Mouse (Mus musculus): ENCODE measurements around the gene Cdcp2. TPM values are rescaled to one million over a fixed set of nuclear protein-coding genes. Genes with fewer than 3 reads are reported as not detected.

The Cdcp2 gene
- polyA plus RNA-seq, 1 experiment from 2014 or later = 0.24 TPM

- no peak overlapping the region for H3K9ac ChIP-seq (replicated peaks; ENCODE audit: low read length)
- no peak for ATAC-seq (ENCODE audit: low FRiP score, low TSS enrichment)
- 87% methylated on average over 5 of the region's 5 CpGs for WGBS
- no peak overlapping the region for H3K27ac ChIP-seq (ENCODE audit: low read length)
- H3K4me3 ChIP-seq (ENCODE audit: low read length) = no peak overlapping the region
- peaks cover 38% of the 10 kb centered on the region for H3K36me3 ChIP-seq (ENCODE audit: insufficient read depth, low read length)
- H3K4me2 ChIP-seq (replicated peaks; ENCODE audit: low read depth, low read length) = no peak overlapping the region
- no peaks in the 10 kb centered on the region for H3K9me3 ChIP-seq (ENCODE audit: low read length)
- H3K4me1 ChIP-seq (ENCODE audit: insufficient read depth, low read length) = peaks cover 15% of the 10 kb centered on the region
- no peaks in the 10 kb centered on the region for H3K27me3 ChIP-seq (ENCODE audit: insufficient read depth, low read length)
Observed at GRCm38 (mm10) chr4:107064394-107065098, 32.1 kb upstream of the Cdcp2 start.

GRCm38 (mm10) chr4:107066252-107067124 is 30.2 kb upstream of the Cdcp2 start, which contains the start of the genes Mrpl37 and Cyb5rl:
TSS of gene Mrpl37 (minus strand) at chr4:107066868.
TSS of gene Cyb5rl (plus strand) at chr4:107066988.
- peak within 1 kb of the TSS; percentile 39; the same call in 1 of the 2 replicates for H3K27ac ChIP-seq (ENCODE audit: low read length)
- H3K4me3 ChIP-seq (ENCODE audit: low read length) = peak within 1 kb of the TSS; percentile 86
- no peaks in the 10 kb centered on the region for H3K27me3 ChIP-seq (ENCODE audit: insufficient read depth, low read length)
- H3K36me3 ChIP-seq (ENCODE audit: insufficient read depth, low read length) = peaks cover 20% of the 10 kb centered on the region
- H3K4me2 ChIP-seq (replicated peaks; ENCODE audit: low read depth, low read length) = peak within 1 kb of the TSS; percentile 83
- under 1% methylated on average over 60 of the region's 60 CpGs for WGBS
- ATAC-seq (ENCODE audit: low FRiP score, low TSS enrichment) = peak; percentile 99
- H3K4me1 ChIP-seq (ENCODE audit: insufficient read depth, low read length) = peaks cover 15% of the 10 kb centered on the region
- peak within 1 kb of the TSS; percentile 91 for H3K9ac ChIP-seq (replicated peaks; ENCODE audit: low read length)
- H3K9me3 ChIP-seq (ENCODE audit: low read length) = no peaks in the 10 kb centered on the region

GRCm38 (mm10) chr4:107067151-107067840 is 29.4 kb upstream of the Cdcp2 start:
- H3K27ac ChIP-seq (ENCODE audit: low read length) = peak overlapping the region; percentile 39; the same call in 1 of the 2 replicates
- ATAC-seq (ENCODE audit: low FRiP score, low TSS enrichment) = peak; percentile 60
- no peaks in the 10 kb centered on the region for H3K9me3 ChIP-seq (ENCODE audit: low read length)
- peak overlapping the region; percentile 69 for H3K9ac ChIP-seq (replicated peaks; ENCODE audit: low read length)
- H3K27me3 ChIP-seq (ENCODE audit: insufficient read depth, low read length) = no peaks in the 10 kb centered on the region
- peak overlapping the region; percentile 83 for H3K4me2 ChIP-seq (replicated peaks; ENCODE audit: low read depth, low read length)
- H3K4me3 ChIP-seq (ENCODE audit: low read length) = peak overlapping the region; percentile 86
- WGBS = 5% methylated on average over 33 of the region's 33 CpGs
- H3K4me1 ChIP-seq (ENCODE audit: insufficient read depth, low read length) = peaks cover 15% of the 10 kb centered on the region
- peaks cover 14% of the 10 kb centered on the region for H3K36me3 ChIP-seq (ENCODE audit: insufficient read depth, low read length)

GRCm38 (mm10) chr4:107072343-107072742 is 24.3 kb upstream of the Cdcp2 start:
- Histone ChIP-seq H3K27me3 (ENCODE audit: insufficient read depth, low read length) (no peaks in the 10 kb centered on the region), H3K4me1 (ENCODE audit: insufficient read depth, low read length) (0 out of 2 replicates have a peak, but pooled peaks cover 5% of the 10 kb centered on the region), H3K27ac (ENCODE audit: low read length) (no peak overlapping the region), H3K9ac (replicated peaks; ENCODE audit: low read length) (no peak overlapping the region), H3K4me2 (replicated peaks; ENCODE audit: low read depth, low read length) (no peak overlapping the region), H3K9me3 (ENCODE audit: low read length) (no peaks in the 10 kb centered on the region), H3K36me3 (ENCODE audit: insufficient read depth, low read length) (no peaks in the 10 kb centered on the region), H3K4me3 (ENCODE audit: low read length) (no peak overlapping the region)
- ATAC-seq (ENCODE audit: low FRiP score, low TSS enrichment) = no peak
- 63% methylated on average over 9 of the region's 9 CpGs for WGBS

GRCm38 (mm10) chr4:107075456-107075855 is 21.2 kb upstream of the Cdcp2 start:
- 80% methylated on average over 5 of the region's 5 CpGs for WGBS
- H3K27me3 ChIP-seq (ENCODE audit: insufficient read depth, low read length) = no peaks in the 10 kb centered on the region
- ATAC-seq (ENCODE audit: low FRiP score, low TSS enrichment) = no peak
- H3K27ac ChIP-seq (ENCODE audit: low read length) = no peak overlapping the region
- H3K4me1 ChIP-seq (ENCODE audit: insufficient read depth, low read length) = no peaks in the 10 kb centered on the region
- H3K9ac ChIP-seq (replicated peaks; ENCODE audit: low read length) = no peak overlapping the region
- no peaks in the 10 kb centered on the region for H3K36me3 ChIP-seq (ENCODE audit: insufficient read depth, low read length)
- no peak overlapping the region for H3K4me2 ChIP-seq (replicated peaks; ENCODE audit: low read depth, low read length)
- H3K4me3 ChIP-seq (ENCODE audit: low read length) = no peak overlapping the region
- H3K9me3 ChIP-seq (ENCODE audit: low read length) = no peaks in the 10 kb centered on the region

GRCm38 (mm10) chr4:107078894-107079293 is 17.8 kb upstream of the Cdcp2 start:
- H3K27me3 ChIP-seq (ENCODE audit: insufficient read depth, low read length) = no peaks in the 10 kb centered on the region
- WGBS = 86% methylated on average over 4 of the region's 4 CpGs
- H3K4me1 ChIP-seq (ENCODE audit: insufficient read depth, low read length) = no peaks in the 10 kb centered on the region
- H3K36me3 ChIP-seq (ENCODE audit: insufficient read depth, low read length) = no peaks in the 10 kb centered on the region
- no peak overlapping the region for H3K4me2 ChIP-seq (replicated peaks; ENCODE audit: low read depth, low read length)
- no peak for ATAC-seq (ENCODE audit: low FRiP score, low TSS enrichment)
- no peak overlapping the region for H3K27ac ChIP-seq (ENCODE audit: low read length)
- no peak overlapping the region for H3K9ac ChIP-seq (replicated peaks; ENCODE audit: low read length)
- H3K4me3 ChIP-seq (ENCODE audit: low read length) = no peak overlapping the region
- H3K9me3 ChIP-seq (ENCODE audit: low read length) = no peaks in the 10 kb centered on the region

DNA sequence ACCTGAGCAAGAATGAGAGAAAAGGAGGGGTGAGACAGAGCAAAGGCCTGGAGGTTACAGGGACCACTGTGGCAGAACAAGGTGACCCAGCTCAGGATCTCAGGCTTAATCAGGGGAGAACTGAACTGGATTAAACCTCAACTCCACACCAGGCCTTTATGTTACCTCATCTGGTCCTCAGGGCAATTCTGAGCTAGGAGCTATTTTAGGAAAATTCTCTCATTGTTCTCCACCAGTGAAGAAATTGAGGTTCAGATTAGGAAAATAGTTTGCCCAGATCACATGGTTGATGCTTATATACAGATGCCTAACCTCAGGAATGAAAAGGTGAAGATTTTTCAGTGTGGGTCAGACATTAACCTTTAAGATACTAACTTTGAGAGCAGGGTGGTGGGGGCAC is 17.0 kb upstream of the Cdcp2 start:
- no peaks in the 10 kb centered on the region for H3K36me3 ChIP-seq (ENCODE audit: insufficient read depth, low read length)
- no peak for ATAC-seq (ENCODE audit: low FRiP score, low TSS enrichment)
- no peak overlapping the region for H3K27ac ChIP-seq (ENCODE audit: low read length)
- no peaks in the 10 kb centered on the region for H3K27me3 ChIP-seq (ENCODE audit: insufficient read depth, low read length)
- H3K9ac ChIP-seq (replicated peaks; ENCODE audit: low read length) = peak overlapping the region; percentile 3; the same call in 1 of the 2 replicates
- H3K4me3 ChIP-seq (ENCODE audit: low read length) = no peak overlapping the region
- peaks cover 7% of the 10 kb centered on the region; the same call in 1 of the 2 replicates for H3K4me1 ChIP-seq (ENCODE audit: insufficient read depth, low read length)
- no peaks in the 10 kb centered on the region for H3K9me3 ChIP-seq (ENCODE audit: low read length)
- H3K4me2 ChIP-seq (replicated peaks; ENCODE audit: low read depth, low read length) = no peak overlapping the region

GRCm38 (mm10) chr4:107082185-107082584 is 14.5 kb upstream of the Cdcp2 start:
- H3K4me2 ChIP-seq (replicated peaks; ENCODE audit: low read depth, low read length) = no peak overlapping the region
- H3K27ac ChIP-seq (ENCODE audit: low read length) = peak overlapping the region; percentile 21; the same call in 1 of the 2 replicates
- H3K27me3 ChIP-seq (ENCODE audit: insufficient read depth, low read length) = no peaks in the 10 kb centered on the region
- H3K4me1 ChIP-seq (ENCODE audit: insufficient read depth, low read length) = peaks cover 11% of the 10 kb centered on the region; the same call in 1 of the 2 replicates
- ATAC-seq (ENCODE audit: low FRiP score, low TSS enrichment) = no peak
- H3K9me3 ChIP-seq (ENCODE audit: low read length) = no peaks in the 10 kb centered on the region
- no peaks in the 10 kb centered on the region for H3K36me3 ChIP-seq (ENCODE audit: insufficient read depth, low read length)
- WGBS = 83% methylated on average over 3 of the region's 3 CpGs
- H3K4me3 ChIP-seq (ENCODE audit: low read length) = no peak overlapping the region
- H3K9ac ChIP-seq (replicated peaks; ENCODE audit: low read length) = no peak overlapping the region

GRCm38 (mm10) chr4:107083126-107083525 is 13.6 kb upstream of the Cdcp2 start:
- no peaks in the 10 kb centered on the region for H3K9me3 ChIP-seq (ENCODE audit: low read length)
- no peak for ATAC-seq (ENCODE audit: low FRiP score, low TSS enrichment)
- H3K27ac ChIP-seq (ENCODE audit: low read length) = no peak overlapping the region
- H3K36me3 ChIP-seq (ENCODE audit: insufficient read depth, low read length) = no peaks in the 10 kb centered on the region
- H3K4me2 ChIP-seq (replicated peaks; ENCODE audit: low read depth, low read length) = no peak overlapping the region
- 80% methylated on average over 4 of the region's 4 CpGs for WGBS
- no peaks in the 10 kb centered on the region for H3K27me3 ChIP-seq (ENCODE audit: insufficient read depth, low read length)
- peaks cover 11% of the 10 kb centered on the region; the same call in 1 of the 2 replicates for H3K4me1 ChIP-seq (ENCODE audit: insufficient read depth, low read length)
- no peak overlapping the region for H3K9ac ChIP-seq (replicated peaks; ENCODE audit: low read length)
- H3K4me3 ChIP-seq (ENCODE audit: low read length) = no peak overlapping the region
